Mouse (Mus musculus) bone marrow macrophage, adult 2 months (primary cell): Measurements from ENCODE around the gene Akr7a5. TPM values are rescaled to one million over a fixed set of nuclear protein-coding genes. Genes with fewer than 3 reads are reported as not detected.
A peak's percentile ranks its signal among the peaks of the same experiment; 100 is the strongest.

Experiments
- H3K27ac ChIP-seq: 2 replicates; pipeline ENCODE4 v1.5.1; 2012; ENCODE audit warnings: low read depth, low read length; ENCODE audit not compliant: insufficient read depth
- H3K4me1 ChIP-seq: 2 replicates; pipeline ENCODE4 v1.6.1; 2012; ENCODE audit warnings: low read length; ENCODE audit not compliant: control insufficient read depth, insufficient read depth
- H3K4me3 ChIP-seq: 2 replicates; pipeline ENCODE4 v1.5.1; 2012; ENCODE audit warnings: mild to moderate bottlenecking, low read length, moderate library complexity; ENCODE audit not compliant: insufficient read depth
- CTCF ChIP-seq: IDR thresholded peaks from 2 replicates; pipeline ENCODE4 v1.5.1; 2012; ENCODE audit warnings: low read depth, mild to moderate bottlenecking, low read length, moderate library complexity
- POLR2A ChIP-seq: IDR thresholded peaks from 2 replicates; pipeline ENCODE4 v1.6.1; 2012; ENCODE audit warnings: mild to moderate bottlenecking, low read depth, low read length, borderline replicate concordance
- polyA plus RNA-seq: library from polyadenylated mRNA; stranded (reverse); fragments of >200 nt; gene quantifications from 2 replicates; pipeline ENCODE4 v1.2.4, GENCODE M21; 2012; ENCODE audit not compliant: missing spikeins, insufficient read depth, insufficient read length

Gene Akr7a5
- polyA plus RNA-seq, 1 experiment: 17.5 TPM

DNA sequence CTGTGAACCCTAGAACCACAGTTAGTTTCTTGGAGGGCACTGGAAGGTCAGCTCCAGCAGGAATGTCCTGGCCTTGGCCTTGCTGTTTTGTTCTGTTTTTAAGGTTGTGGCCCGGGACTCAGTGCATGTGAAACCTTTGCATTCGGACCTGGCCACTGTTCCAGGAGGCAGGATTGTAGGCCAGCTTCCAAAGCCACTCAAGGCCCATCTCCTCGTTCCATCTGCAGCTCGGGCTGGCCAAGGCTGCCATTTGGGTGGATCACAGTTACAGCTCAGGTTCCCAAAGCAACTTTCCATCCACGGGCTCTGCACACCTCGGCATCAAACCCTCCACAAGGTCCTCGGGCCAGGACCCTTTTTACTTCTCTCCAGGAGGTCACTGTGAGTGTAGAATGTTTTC lies 36.0 kb upstream of the Akr7a5 start:
- H3K4me3 ChIP-seq: no peak overlapping the region
- TF ChIP-seq CTCF (no peak), POLR2A (no peak)

DNA sequence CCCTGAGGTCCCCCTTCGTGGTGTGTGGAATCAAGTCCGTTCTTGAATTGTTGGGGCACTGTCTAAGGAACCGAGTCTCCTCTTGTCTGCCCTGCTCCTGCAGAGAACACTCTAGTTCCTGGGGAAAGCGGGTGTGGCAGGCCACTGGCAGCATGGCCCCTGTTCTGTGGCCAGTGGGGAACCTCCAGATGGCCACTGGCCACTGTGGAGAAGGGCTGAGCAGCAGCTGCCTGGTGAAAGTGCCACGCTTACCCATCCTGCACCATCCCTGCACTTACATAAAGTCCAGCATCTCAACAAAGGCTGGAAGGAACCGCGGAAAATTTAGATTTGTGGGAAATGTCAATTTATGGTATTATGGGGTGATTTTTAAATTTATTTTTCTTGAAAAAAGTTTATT lies 34.1 kb upstream of the Akr7a5 start:
- TF ChIP-seq CTCF: no peak
- H3K4me1 ChIP-seq: no peaks in the 10 kb centered on the region
- no peak overlapping the region for H3K4me3 ChIP-seq
- H3K27ac ChIP-seq: no peak overlapping the region

More for the DNA sequence above, 36.0 kb upstream of the Akr7a5 start:
- no peaks in the 10 kb centered on the region for H3K4me1 ChIP-seq
- no peak overlapping the region for H3K27ac ChIP-seq

DNA sequence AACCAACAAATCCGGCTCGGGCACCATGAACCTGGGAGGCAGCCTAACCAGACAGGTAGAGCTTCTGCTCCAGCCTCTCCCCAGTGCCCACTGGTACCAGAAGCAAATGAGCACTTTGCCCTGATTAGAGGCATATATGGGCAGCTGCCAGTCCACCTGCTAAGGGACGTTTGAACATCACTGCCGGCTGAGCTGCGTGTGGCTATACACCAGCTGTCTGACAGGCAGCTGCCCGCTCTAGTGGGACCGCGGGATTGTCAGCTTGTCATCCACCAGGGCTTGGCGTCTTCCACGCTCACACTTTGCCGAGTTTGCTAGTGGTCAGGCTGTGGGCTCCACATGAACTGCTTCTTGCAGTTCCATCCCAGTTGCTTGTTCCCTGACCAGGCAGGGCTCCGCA lies 30.0 kb upstream of the Akr7a5 start:
- no peak overlapping the region for H3K4me3 ChIP-seq
- H3K27ac ChIP-seq: no peak overlapping the region
- no peak for TF ChIP-seq CTCF
- TF ChIP-seq POLR2A: no peak
- H3K4me1 ChIP-seq: no peaks in the 10 kb centered on the region

DNA sequence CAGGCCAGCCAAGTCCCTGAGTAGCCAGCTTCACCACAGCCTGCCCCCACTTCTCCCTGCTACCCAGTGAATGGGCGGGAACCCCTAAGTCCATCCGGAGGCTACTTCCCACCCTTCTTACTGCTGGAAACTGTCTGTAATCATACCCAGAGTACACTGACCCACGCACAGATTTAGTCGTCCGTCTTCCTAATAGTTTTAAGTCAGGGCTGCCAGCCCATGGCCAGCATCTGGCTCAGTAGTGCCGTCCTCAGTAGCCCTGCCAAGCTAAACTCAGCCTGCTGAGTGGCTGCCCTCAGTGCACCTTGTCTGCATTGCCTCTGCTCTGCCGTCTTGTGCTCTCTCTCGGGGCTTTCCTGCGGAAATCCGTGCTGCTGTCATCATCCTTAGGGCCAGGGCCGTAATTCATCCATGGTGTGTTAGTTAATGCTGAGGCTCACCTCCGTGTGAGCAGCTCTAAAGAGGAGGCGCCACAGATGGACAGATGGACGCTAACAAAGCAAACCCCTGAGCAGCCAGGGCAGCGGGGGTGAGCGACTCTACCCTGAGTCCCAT lies 28.7 kb upstream of the Akr7a5 start:
- TF ChIP-seq POLR2A (no peak), CTCF (no peak)
- H3K4me1 ChIP-seq: no peaks in the 10 kb centered on the region

DNA sequence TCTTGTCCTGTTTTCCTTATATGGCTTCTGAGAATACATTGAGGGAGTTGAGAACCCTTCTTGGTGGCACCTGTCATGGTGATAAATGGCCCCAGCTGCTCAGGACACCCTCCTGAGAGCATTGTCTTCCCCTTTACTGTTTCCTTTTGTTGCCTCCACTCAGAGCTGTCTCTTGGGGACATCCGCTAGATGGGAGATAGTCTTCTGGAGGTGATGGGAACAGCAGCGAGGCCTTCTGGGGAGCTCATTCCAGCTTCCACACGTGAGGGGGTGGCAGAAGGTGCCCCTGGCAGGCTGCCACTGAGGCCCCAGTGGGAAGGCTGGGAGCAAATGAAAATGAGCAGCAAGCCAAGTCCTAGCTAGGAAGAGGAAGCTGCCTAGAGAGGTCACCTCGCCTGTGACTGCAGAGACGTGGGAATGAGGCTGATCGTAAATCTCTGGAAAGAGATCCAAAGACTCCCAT lies 27.6 kb upstream of the Akr7a5 start:
- Histone ChIP-seq H3K4me3 (no peak overlapping the region), H3K4me1 (peaks cover 4% of the 10 kb centered on the region; the same call in 1 of the 2 replicates), H3K27ac (no peak overlapping the region)
- TF ChIP-seq CTCF: no peak
- TF ChIP-seq POLR2A: no peak

More for the DNA sequence above, 28.7 kb upstream of the Akr7a5 start:
- Histone ChIP-seq H3K27ac (no peak overlapping the region), H3K4me3 (no peak overlapping the region)

DNA sequence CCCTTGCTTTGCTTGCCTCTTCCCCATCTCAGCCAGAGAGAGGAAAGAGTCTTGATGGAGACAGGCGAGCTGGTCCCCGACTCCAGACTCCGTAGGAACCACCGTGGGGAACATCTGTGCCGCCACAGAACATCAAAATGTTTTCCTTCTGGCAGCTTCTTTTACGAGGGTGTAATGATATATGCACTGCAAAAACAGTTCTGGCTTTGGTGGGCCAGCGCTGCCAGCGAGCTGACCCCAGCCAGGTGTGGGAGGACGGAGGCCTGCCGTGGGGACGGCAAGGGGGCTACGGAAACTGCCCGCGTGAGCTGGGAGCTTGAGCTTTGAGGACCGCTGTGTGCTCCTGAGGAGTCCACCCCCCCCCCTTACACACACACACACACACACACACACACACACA lies 25.7 kb upstream of the Akr7a5 start:
- H3K4me1 ChIP-seq: peaks cover 4% of the 10 kb centered on the region; the same call in 1 of the 2 replicates

DNA sequence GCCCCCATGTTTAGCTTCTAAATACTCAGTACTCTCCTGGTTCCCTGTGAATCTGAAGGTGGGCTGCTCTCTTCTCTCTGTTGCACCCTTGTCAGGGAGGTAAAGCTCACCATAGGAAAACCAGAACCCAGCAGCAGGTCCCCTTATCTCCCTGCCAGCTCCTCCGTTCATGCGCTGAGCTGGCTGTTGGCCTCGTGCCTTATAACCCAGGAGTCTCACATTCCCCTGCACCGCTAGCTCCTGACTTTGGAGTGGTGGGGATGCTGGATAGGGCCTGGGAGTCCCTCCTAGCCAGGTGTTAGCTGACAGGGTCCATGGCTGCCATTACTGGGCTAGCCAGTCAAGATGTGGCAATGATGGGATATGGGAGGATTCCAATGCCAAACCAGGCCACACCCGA lies 24.3 kb upstream of the Akr7a5 start:
- Histone ChIP-seq H3K27ac (no peak overlapping the region), H3K4me1 (peaks cover 4% of the 10 kb centered on the region; the same call in 1 of the 2 replicates), H3K4me3 (no peak overlapping the region)
- TF ChIP-seq CTCF: no peak
- no peak for TF ChIP-seq POLR2A

More for the DNA sequence above, 25.7 kb upstream of the Akr7a5 start:
- TF ChIP-seq POLR2A: no peak
- no peak for TF ChIP-seq CTCF
- Histone ChIP-seq H3K4me3 (no peak overlapping the region), H3K27ac (no peak overlapping the region)

DNA sequence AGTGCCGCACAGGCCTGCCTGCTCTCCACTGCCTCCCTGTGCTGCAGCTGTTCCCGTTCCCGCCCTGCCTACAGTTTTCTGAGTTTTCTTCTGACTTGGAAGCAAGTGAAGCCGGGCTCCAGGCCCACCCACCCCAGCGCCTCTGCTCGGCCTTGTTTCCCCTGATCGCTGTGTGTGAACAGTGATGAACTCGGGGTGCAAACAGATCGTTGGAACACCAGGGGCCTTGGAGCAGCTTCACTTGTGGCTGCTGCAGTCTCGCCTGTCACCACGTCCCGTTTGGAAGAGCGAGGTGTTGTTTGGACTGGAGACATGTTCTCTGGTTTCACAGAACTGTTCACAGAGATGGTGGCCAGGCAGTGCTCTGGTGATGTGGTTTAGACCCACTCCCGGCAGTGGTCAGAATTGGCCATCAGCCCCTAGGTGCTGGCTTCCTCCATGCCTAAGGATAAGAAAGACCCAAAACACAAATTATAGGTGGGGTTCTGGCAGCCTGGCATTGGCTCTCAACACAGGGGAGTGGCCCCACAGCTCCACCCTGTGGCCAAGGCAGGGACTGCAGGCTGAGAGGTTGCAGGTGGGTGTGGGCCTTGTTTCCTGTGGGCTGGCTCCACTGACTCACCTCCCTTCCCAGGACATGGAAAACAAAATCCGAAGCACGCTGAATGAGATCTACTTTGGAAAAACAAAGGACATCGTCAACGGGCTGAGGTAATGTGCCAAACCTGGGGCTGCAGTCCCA lies 23.3 kb upstream of the Akr7a5 start:
- H3K4me3 ChIP-seq: no peak overlapping the region
- H3K27ac ChIP-seq: no peak overlapping the region
- H3K4me1 ChIP-seq: peaks cover 7% of the 10 kb centered on the region
- TF ChIP-seq CTCF: peak; percentile 83
- no peak for TF ChIP-seq POLR2A

DNA sequence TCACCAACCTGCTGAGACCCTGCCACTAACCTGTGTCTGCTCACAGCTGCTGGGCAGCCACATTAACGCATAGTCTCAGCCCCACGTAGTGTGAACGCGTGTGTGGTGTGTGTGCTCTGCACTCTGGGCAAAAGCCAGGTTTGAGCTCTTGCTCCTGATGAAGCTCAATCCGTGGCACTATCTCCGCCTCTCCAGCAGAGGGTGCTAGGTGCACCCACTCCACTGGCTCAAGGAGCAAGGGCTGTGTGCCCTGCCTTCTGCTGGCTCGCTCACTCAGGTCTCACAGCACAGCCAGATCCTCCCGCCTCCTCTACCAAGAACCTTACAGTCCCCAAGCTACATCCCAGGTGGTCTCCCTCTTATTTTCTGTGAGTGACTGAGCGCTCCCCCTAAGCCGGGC lies 21.5 kb upstream of the Akr7a5 start:
- Histone ChIP-seq H3K4me1 (peaks cover 7% of the 10 kb centered on the region), H3K4me3 (no peak overlapping the region), H3K27ac (no peak overlapping the region)
- no peak for TF ChIP-seq CTCF
- no peak for TF ChIP-seq POLR2A

DNA sequence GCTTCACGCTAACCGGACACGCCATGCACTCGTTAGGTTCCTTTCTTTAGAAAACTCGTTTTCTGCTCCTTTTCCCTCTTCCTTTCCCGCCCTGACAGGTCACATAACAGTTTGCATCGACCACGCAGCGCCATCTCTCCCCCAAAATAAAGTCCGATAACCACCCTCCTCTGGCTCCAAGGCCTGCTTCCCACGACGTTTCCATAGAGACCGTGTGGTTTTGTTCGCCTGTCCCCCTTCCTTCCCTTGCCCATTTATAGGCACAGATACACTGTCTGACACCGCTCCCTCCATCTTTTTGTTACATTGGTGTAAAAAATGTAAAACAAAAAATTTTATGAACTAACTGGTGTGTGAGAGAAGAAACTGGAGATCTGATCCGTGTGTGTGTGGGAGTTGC lies 19.4 kb upstream of the Akr7a5 start:
- Histone ChIP-seq H3K27ac (no peak overlapping the region), H3K4me3 (no peak overlapping the region), H3K4me1 (peaks cover 7% of the 10 kb centered on the region)
- TF ChIP-seq POLR2A: no peak
- no peak for TF ChIP-seq CTCF

DNA sequence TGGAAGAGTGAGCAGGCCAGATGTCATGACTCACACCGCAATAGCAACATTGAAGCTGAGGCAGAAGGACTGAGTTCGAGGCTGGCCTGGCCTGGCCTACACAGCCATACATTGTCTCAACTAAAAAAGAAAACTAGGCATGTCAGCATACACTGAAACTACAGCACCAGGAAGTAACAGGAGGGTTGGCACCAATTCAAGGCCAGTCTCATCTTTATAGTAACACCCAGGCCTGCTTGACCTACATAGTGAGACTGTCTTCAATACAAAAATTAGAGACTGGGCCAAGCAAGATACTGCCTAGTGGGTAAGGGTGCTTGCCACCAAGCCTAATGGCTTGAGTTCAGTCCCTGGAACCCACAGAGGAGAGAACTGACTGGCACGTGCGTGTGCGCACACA lies 18.5 kb upstream of the Akr7a5 start:
- no peak overlapping the region for H3K4me3 ChIP-seq

More for the DNA sequence above, 18.5 kb upstream of the Akr7a5 start:
- H3K4me1 ChIP-seq: peaks cover 7% of the 10 kb centered on the region
- no peak overlapping the region for H3K27ac ChIP-seq
- TF ChIP-seq CTCF (no peak), POLR2A (no peak)
